Mouse (Mus musculus): ENCODE data around the gene C1ql4. TPM values are rescaled to one million over a fixed set of nuclear protein-coding genes. Genes with fewer than 3 reads are reported as not detected.

C1ql4 gene
- polyA plus RNA-seq, 1 experiment from 2014 or later = not detected

- ATAC-seq (ENCODE audit: borderline replicate concordance, extremely low read depth, low FRiP score, low TSS enrichment) = no peak
- Histone ChIP-seq H3K27me3 (no peaks in the 10 kb centered on the region), H3K4me3 (no peak overlapping the region), H3K27ac (no peak overlapping the region), H3K9me3 (no peaks in the 10 kb centered on the region), H3K36me3 (peaks cover 29% of the 10 kb centered on the region), H3K4me1 (no peaks in the 10 kb centered on the region; the same call in 1 of the 2 replicates), H3K9ac (no peak overlapping the region), H3K4me2 (no peak overlapping the region)
- 76% methylated on average over 4 of the region's 4 CpGs for WGBS
Measured at GRCm38 (mm10) chr15:99039306-99039705, 48.3 kb downstream of the C1ql4 start.

GRCm38 (mm10) chr15:99038797-99039196 lies 48.8 kb downstream of the C1ql4 start:
- Histone ChIP-seq H3K4me2 (no peak overlapping the region), H3K27ac (no peak overlapping the region), H3K9ac (no peak overlapping the region), H3K4me3 (no peak overlapping the region), H3K36me3 (peaks cover 29% of the 10 kb centered on the region), H3K27me3 (no peaks in the 10 kb centered on the region), H3K4me1 (peaks cover under 1% of the 10 kb centered on the region), H3K9me3 (no peaks in the 10 kb centered on the region)
- no peak for ATAC-seq (ENCODE audit: borderline replicate concordance, extremely low read depth, low FRiP score, low TSS enrichment)
- WGBS = 84% methylated on average over 5 of the region's 5 CpGs

GRCm38 (mm10) chr15:99038025-99038424 lies 49.6 kb downstream of the C1ql4 start:
- no peaks in the 10 kb centered on the region for H3K9me3 ChIP-seq
- H3K4me2 ChIP-seq = no peak overlapping the region
- no peak overlapping the region for H3K9ac ChIP-seq
- no peaks in the 10 kb centered on the region for H3K27me3 ChIP-seq
- H3K4me1 ChIP-seq = peaks cover 8% of the 10 kb centered on the region
- H3K4me3 ChIP-seq = no peak overlapping the region
- peaks cover 29% of the 10 kb centered on the region for H3K36me3 ChIP-seq
- ATAC-seq (ENCODE audit: borderline replicate concordance, extremely low read depth, low FRiP score, low TSS enrichment) = no peak
- H3K27ac ChIP-seq = no peak overlapping the region
- WGBS = 100% methylated on average over 1 of the region's 1 CpGs

GRCm38 (mm10) chr15:99036249-99036905 lies 51.2 kb downstream of the C1ql4 start:
- Histone ChIP-seq H3K9me3 (no peaks in the 10 kb centered on the region), H3K27me3 (no peaks in the 10 kb centered on the region), H3K36me3 (peaks cover 29% of the 10 kb centered on the region), H3K4me2 (no peak overlapping the region), H3K9ac (no peak overlapping the region), H3K27ac (no peak overlapping the region), H3K4me1 (peaks cover 23% of the 10 kb centered on the region), H3K4me3 (no peak overlapping the region)
- ATAC-seq (ENCODE audit: borderline replicate concordance, extremely low read depth, low FRiP score, low TSS enrichment) = no peak
- 72% methylated on average over 8 of the region's 8 CpGs for WGBS

- Histone ChIP-seq H3K27me3 (no peaks in the 10 kb centered on the region), H3K4me2 (no peak overlapping the region), H3K9ac (no peak overlapping the region), H3K27ac (no peak overlapping the region), H3K4me1 (peaks cover 27% of the 10 kb centered on the region), H3K4me3 (no peak overlapping the region), H3K9me3 (no peaks in the 10 kb centered on the region), H3K36me3 (peaks cover 29% of the 10 kb centered on the region)
- ATAC-seq (ENCODE audit: borderline replicate concordance, extremely low read depth, low FRiP score, low TSS enrichment) = no peak
- 80% methylated on average over 4 of the region's 4 CpGs for WGBS
Measured at GRCm38 (mm10) chr15:99035431-99035830, 52.2 kb downstream of the C1ql4 start.

Small RNAs within 50 kb of the gene (microRNA-seq; reads per million reads assigned to microRNA genes)
- gene Mir6960 = 1.5 reads per million

Other genes starting within 250 kb of the C1ql4 start
- 11.1 and 12.5 TPM in 2 replicates for gene Kmt2d, start 216.6 kb downstream of the C1ql4 start, polyA plus RNA-seq (2015; fragmentation: Nextera tagmentation; extraction: Ambion mirVana)
- gene Rhebl1, start 193.3 kb downstream of the C1ql4 start, polyA plus RNA-seq (2015; fragmentation: Nextera tagmentation; extraction: Ambion mirVana) = 9.9 and 11.6 TPM in 2 replicates
- 2.3 and 2.8 TPM in 2 replicates for gene Dhh, start 189.3 kb downstream of the C1ql4 start, polyA plus RNA-seq (2015; fragmentation: Nextera tagmentation; extraction: Ambion mirVana)
- gene Lmbr1l, start 169.6 kb downstream of the C1ql4 start, polyA plus RNA-seq (2015; fragmentation: Nextera tagmentation; extraction: Ambion mirVana) = 14.8 and 15.8 TPM in 2 replicates
- gene Tuba1b, start 153.3 kb downstream of the C1ql4 start, polyA plus RNA-seq (2015; fragmentation: Nextera tagmentation; extraction: Ambion mirVana) = 1,916 and 1,998 TPM in 2 replicates
- not detected in 2 replicates for gene Gm49450, start 134.3 kb downstream of the C1ql4 start, polyA plus RNA-seq (2015; fragmentation: Nextera tagmentation; extraction: Ambion mirVana)
- 1,060 and 1,067 TPM in 2 replicates for gene Tuba1a, start 134.1 kb downstream of the C1ql4 start, polyA plus RNA-seq (2015; fragmentation: Nextera tagmentation; extraction: Ambion mirVana)
- gene Tuba1c, start 57.9 kb downstream of the C1ql4 start, polyA plus RNA-seq (2015; fragmentation: Nextera tagmentation; extraction: Ambion mirVana) = 211 and 224 TPM in 2 replicates
- 3.1 and 6.8 TPM in 2 replicates for gene Prph, start 32.6 kb downstream of the C1ql4 start, polyA plus RNA-seq (2015; fragmentation: Nextera tagmentation; extraction: Ambion mirVana)
- 35.4 and 41.9 TPM in 2 replicates for gene Troap, start 13.2 kb downstream of the C1ql4 start, polyA plus RNA-seq (2015; fragmentation: Nextera tagmentation; extraction: Ambion mirVana)
- gene Dnajc22, start 5.4 kb upstream of the C1ql4 start, polyA plus RNA-seq (2015; fragmentation: Nextera tagmentation; extraction: Ambion mirVana) = 1.7 and 1.9 TPM in 2 replicates
- gene Spats2, start 38.1 kb upstream of the C1ql4 start, polyA plus RNA-seq (2015; fragmentation: Nextera tagmentation; extraction: Ambion mirVana) = 37.8 and 38.9 TPM in 2 replicates
- 0.65 and 0.79 TPM in 2 replicates for gene Kcnh3, start 137.0 kb upstream of the C1ql4 start, polyA plus RNA-seq (2015; fragmentation: Nextera tagmentation; extraction: Ambion mirVana)
- 141 TPM in 2 replicates for gene Mcrs1, start 164.1 kb upstream of the C1ql4 start, polyA plus RNA-seq (2015; fragmentation: Nextera tagmentation; extraction: Ambion mirVana)
- 55.1 and 55.3 TPM in 2 replicates for gene Prpf40b, start 207.3 kb upstream of the C1ql4 start, polyA plus RNA-seq (2015; fragmentation: Nextera tagmentation; extraction: Ambion mirVana)
- 0.05 and 0.35 TPM in 2 replicates for gene Fam186b, start 208.1 kb upstream of the C1ql4 start, polyA plus RNA-seq (2015; fragmentation: Nextera tagmentation; extraction: Ambion mirVana)